Mouse (Mus musculus) lung, adult 2 months (tissue): ENCODE measurements around the gene Carm1.

Experiments
- CTCF ChIP-seq: fragments of 200-500 bp; IDR thresholded peaks from 2 replicates; pipeline ENCODE4 v1.5.1; 2011; ENCODE audit warnings: mild to moderate bottlenecking, low read length, control low read depth; ENCODE audit not compliant: insufficient read depth
- POLR2A ChIP-seq: fragments of 200-500 bp; IDR thresholded peaks from 2 replicates; pipeline ENCODE4 v1.6.1; 2011; ENCODE audit warnings: low read depth, mild to moderate bottlenecking, control low read depth, low read length, borderline replicate concordance; ENCODE audit errors: extremely low read depth

- TF ChIP-seq POLR2A: no peak
- no peak for TF ChIP-seq CTCF
Observed at GRCm38 (mm10) chr9:21510689-21511015, 36.0 kb upstream of the Carm1 start.
